Mouse (Mus musculus) erythroblast, adult 5-6 weeks (primary cell): Measurements from ENCODE around the gene BC049762. TPM values are rescaled to one million over a fixed set of nuclear protein-coding genes. Genes with fewer than 3 reads are reported as not detected.

Experiments used
- ATAC-seq: replicated peaks from 2 replicates; pipeline ENCODE4 v1.8.0; 2016; ENCODE audit warnings: moderate number of reproducible peaks, mild to moderate bottlenecking, moderate TSS enrichment, inconsistent platforms; ENCODE audit not compliant: poor library complexity, low FRiP score, severe bottlenecking
- total RNA-seq, 2 experiments: library from RNA; stranded (forward) in 1 of 2; stranded (reverse) in 1 of 2; fragments of 150-400 nt in 1 of 2; fragments of 200-764, 138-1000 nt in 1 of 2; gene quantifications; 2 replicates each; pipeline versions ENCODE4 v1.2.3 to v1.2.4; 2015 to 2017; ENCODE audit warnings: low replicate concordance in 2 of 2

Gene BC049762
- total RNA-seq, 2 experiments from 2014 or later = not detected

- no peak for ATAC-seq
These were observed 42.5 kb downstream of the BC049762 start, which contains the start of gene Gm12569 for GRCm38 (mm10) chr11:51220308-51220707. Gene Gm12569 (plus strand): TSS chr11:51220473.

DNA sequence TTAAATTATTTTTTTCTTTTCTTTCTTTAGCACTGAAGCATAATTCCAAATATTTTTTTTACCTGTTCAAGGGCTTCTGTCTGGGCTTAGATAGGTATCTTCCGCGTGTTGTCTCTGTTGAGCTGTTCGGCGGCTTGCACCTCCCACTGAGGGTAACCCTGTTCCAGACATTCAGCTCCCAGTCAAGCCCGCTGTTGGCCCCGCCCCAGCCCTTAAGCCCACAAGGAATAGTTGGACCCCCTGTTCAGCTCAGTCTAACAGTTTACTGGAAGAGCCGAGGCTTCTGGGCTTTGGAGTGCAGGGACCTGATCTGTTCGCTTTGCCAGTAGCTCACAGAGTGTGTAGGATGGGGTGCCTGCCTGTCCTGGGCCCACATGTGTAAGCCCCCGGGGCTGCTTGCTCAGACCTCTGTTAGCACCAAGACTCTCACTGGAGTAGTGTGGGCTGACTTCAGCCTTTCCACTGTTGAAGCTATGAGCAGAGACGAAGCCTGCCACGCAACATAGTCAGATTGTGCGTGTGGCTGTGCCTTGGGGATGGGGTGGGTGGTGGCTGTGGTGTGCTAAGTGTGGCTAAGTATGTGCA is 43.4 kb downstream of the BC049762 start:
- ATAC-seq = no peak

DNA sequence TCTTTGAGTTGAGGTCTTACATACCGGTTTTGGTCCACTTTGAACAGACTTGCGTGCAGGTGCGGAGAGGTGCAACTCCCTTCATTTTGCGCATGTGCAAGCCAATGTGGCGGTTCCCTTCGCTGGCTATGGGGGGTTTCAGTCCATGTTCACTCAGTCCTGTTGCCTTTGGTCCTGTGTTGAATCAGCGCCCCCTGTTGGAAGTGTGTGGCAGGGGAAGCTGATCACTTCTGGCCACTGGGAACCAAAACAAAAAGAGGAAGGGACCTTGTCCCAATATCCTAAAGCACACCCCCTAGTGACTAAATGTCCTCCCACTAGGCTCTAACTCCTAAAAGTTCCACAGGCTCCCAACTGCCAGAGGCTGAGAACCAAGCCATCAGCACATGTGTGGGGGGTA is 48.8 kb downstream of the BC049762 start:
- ATAC-seq = no peak

GRCm38 (mm10) chr11:51211426-51211825 is 51.4 kb downstream of the BC049762 start:
- no peak for ATAC-seq

- no peak for ATAC-seq
These were observed 55.1 kb downstream of the BC049762 start for GRCm38 (mm10) chr11:51207758-51208157.

Other genes starting within 250 kb of the BC049762 start
- gene Olfr54, start 248.8 kb downstream of the BC049762 start, total RNA-seq (2015; ENCODE audit: low replicate concordance) = not detected in 2 replicates
- gene Olfr54, start 248.8 kb downstream of the BC049762 start, total RNA-seq (2017; ENCODE audit: low replicate concordance) = not detected in 2 replicates
- gene Olfr1375, start 214.9 kb downstream of the BC049762 start, total RNA-seq (2015; ENCODE audit: low replicate concordance) = not detected in 2 replicates
- not detected in 2 replicates for gene Olfr1375, start 214.9 kb downstream of the BC049762 start, total RNA-seq (2017; ENCODE audit: low replicate concordance)
- gene Zfp354a, start 203.8 kb downstream of the BC049762 start, total RNA-seq (2015; ENCODE audit: low replicate concordance) = 0.21 TPM in 1 of 2 replicates, not detected in the other
- gene Zfp354a, start 203.8 kb downstream of the BC049762 start, total RNA-seq (2017; ENCODE audit: low replicate concordance) = not detected in 2 replicates
- gene Gm12569, start 42.6 kb downstream of the BC049762 start, total RNA-seq (2015; ENCODE audit: low replicate concordance) = not detected in 2 replicates
- not detected in 2 replicates for gene Gm12569, start 42.6 kb downstream of the BC049762 start, total RNA-seq (2017; ENCODE audit: low replicate concordance)
- gene Clk4, start 1.3 kb downstream of the BC049762 start, total RNA-seq (2015; ENCODE audit: low replicate concordance) = 117 and 126 TPM in 2 replicates
- gene Clk4, start 1.3 kb downstream of the BC049762 start, total RNA-seq (2017; ENCODE audit: low replicate concordance) = 186 and 226 TPM in 2 replicates
- not detected in 2 replicates for gene Col23a1, start 26.9 kb upstream of the BC049762 start, total RNA-seq (2015; ENCODE audit: low replicate concordance)
- gene Col23a1, start 26.9 kb upstream of the BC049762 start, total RNA-seq (2017; ENCODE audit: low replicate concordance) = 0.09 and 0.14 TPM in 2 replicates